Mouse (Mus musculus) embryonic facial prominence, embryonic 14.5 days (tissue): ENCODE results near the gene Nmrk1. TPM values are rescaled to one million over a fixed set of nuclear protein-coding genes. Genes with fewer than 3 reads are reported as not detected.

Experiments
- ATAC-seq: fragments of 200-750 bp; cut with Nextera tagmentation; 2 replicates; pipeline ENCODE4 v1.8.0; 2017; ENCODE audit warnings: low read depth, moderate number of reproducible peaks, moderate TSS enrichment
- DNase-seq: peaks from one replicate; pipeline ENCODE4 v3.0.0-alpha.2; 2015; ENCODE audit warnings: low spot score
- H3K27ac ChIP-seq: fragments of 300-500 bp; sonication (generic); replicated peaks from 2 replicates; pipeline ENCODE4 v1.5.1; 2014; ENCODE audit warnings: low read depth, mild to moderate bottlenecking, low read length, moderate library complexity
- H3K27me3 ChIP-seq: fragments of 300-500 bp; sonication (generic); replicated peaks from 2 replicates; pipeline ENCODE4 v1.6.1; 2014; ENCODE audit warnings: low read length; ENCODE audit not compliant: control insufficient read depth, insufficient read depth
- H3K36me3 ChIP-seq: fragments of 300-500 bp; sonication (generic); 2 replicates; pipeline ENCODE4 v1.6.1; 2014; ENCODE audit warnings: low read length, mixed read lengths; ENCODE audit not compliant: control insufficient read depth, insufficient read depth
- H3K4me1 ChIP-seq: fragments of 300-500 bp; sonication (generic); 2 replicates; pipeline ENCODE4 v1.6.1; 2014; ENCODE audit warnings: antibody characterized with exemption, low read length; ENCODE audit not compliant: control insufficient read depth, insufficient read depth
- H3K4me2 ChIP-seq: fragments of 300-500 bp; sonication (generic); 2 replicates; pipeline ENCODE4 v1.6.1; 2014; ENCODE audit warnings: low read depth, mild to moderate bottlenecking, low read length, moderate library complexity, mixed read lengths
- H3K4me3 ChIP-seq: fragments of 300-500 bp; sonication (generic); 2 replicates; pipeline ENCODE4 v1.5.1; 2014; ENCODE audit warnings: low read depth, mild to moderate bottlenecking, low read length
- H3K9ac ChIP-seq: fragments of 300-500 bp; sonication (generic); 2 replicates; pipeline ENCODE4 v1.6.1; 2014; ENCODE audit warnings: low read depth, mild to moderate bottlenecking, low read length, moderate library complexity, mixed read lengths
- H3K9me3 ChIP-seq: fragments of 300-500 bp; sonication (generic); 2 replicates; pipeline ENCODE4 v1.6.1; 2016; ENCODE audit warnings: low read length; ENCODE audit not compliant: control insufficient read depth
- WGBS: fragments of 180-500 bp; shearing (Covaris S2); extraction: QIAGEN DNeasy Blood & Tissue Kit; methylation state at CpG from one replicate; pipeline ENCODE4 v1.1.7; 2014; 5-methylcytosine and 5-hydroxymethylcytosine counted together
- polyA plus RNA-seq: library from polyadenylated mRNA; unstranded; fragments of >200 nt; fragmentation: Nextera tagmentation; extraction: Ambion mirVana; gene quantifications from 2 replicates; pipeline ENCODE4 v1.2.1, GENCODE M21; 2014

The Nmrk1 gene
- polyA plus RNA-seq, 1 experiment from 2014 or later, result 8.6 TPM

DNA sequence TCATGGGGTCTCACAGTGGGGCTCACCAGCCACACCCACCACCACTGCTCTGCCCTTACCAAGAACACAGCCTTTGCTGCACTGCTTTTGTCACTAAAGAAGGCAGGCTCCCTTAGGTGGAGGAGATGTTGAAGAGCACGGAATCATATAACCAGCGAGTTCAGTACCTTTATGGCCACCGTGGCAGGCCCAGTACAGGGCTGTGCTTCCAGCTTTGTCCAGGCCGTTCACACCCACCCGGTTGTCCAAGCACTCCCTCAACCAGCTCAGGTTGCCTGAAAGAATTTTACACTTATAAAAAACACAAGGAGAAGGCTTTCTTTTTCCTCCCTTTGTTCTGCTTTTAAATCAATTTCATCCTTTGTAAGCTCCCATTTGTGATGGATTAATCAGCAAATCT lies 41.5 kb upstream of the Nmrk1 start:
- H3K4me2 ChIP-seq, result no peak overlapping the region
- peak; percentile 78; the same call in 1 of the 2 replicates for ATAC-seq
- H3K27me3 ChIP-seq, result no peaks in the 10 kb centered on the region
- no peak for DNase-seq
- H3K4me3 ChIP-seq, result no peak overlapping the region
- H3K4me1 ChIP-seq, result no peaks in the 10 kb centered on the region
- WGBS, result 59% methylated on average over 5 of the region's 5 CpGs
- H3K9ac ChIP-seq, result no peak overlapping the region
- H3K9me3 ChIP-seq, result no peaks in the 10 kb centered on the region
- H3K36me3 ChIP-seq, result peaks cover 4% of the 10 kb centered on the region; the same call in 1 of the 2 replicates
- H3K27ac ChIP-seq, result no peak overlapping the region

DNA sequence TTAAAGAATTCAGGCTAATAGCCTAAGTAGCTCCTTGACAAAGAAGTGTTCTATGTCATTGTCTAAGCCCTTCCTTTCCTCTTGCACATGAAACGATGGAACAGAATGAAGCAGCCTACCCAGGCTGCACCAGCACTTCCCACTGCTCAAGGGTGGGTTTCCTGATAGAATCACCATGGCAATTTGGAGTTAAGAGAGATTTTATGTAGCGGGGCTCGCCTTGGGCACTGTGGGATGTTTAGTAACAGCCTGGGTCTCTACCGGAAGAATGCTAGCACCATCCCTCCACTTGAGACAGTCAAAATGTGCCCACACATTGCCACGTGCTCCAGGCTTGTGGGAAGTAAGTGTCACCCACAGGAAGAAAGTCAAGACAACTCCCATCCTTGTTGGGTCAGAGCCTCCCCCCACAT lies 40.8 kb upstream of the Nmrk1 start:
- no peak overlapping the region for H3K4me2 ChIP-seq
- H3K4me3 ChIP-seq, result no peak overlapping the region
- H3K9ac ChIP-seq, result no peak overlapping the region
- 48% methylated on average over 5 of the region's 5 CpGs for WGBS
- DNase-seq, result no peak
- no peaks in the 10 kb centered on the region for H3K27me3 ChIP-seq
- ATAC-seq, result peak; percentile 67
- H3K36me3 ChIP-seq, result peaks cover 4% of the 10 kb centered on the region; the same call in 1 of the 2 replicates
- no peaks in the 10 kb centered on the region for H3K4me1 ChIP-seq
- H3K27ac ChIP-seq, result no peak overlapping the region
- H3K9me3 ChIP-seq, result no peaks in the 10 kb centered on the region

DNA sequence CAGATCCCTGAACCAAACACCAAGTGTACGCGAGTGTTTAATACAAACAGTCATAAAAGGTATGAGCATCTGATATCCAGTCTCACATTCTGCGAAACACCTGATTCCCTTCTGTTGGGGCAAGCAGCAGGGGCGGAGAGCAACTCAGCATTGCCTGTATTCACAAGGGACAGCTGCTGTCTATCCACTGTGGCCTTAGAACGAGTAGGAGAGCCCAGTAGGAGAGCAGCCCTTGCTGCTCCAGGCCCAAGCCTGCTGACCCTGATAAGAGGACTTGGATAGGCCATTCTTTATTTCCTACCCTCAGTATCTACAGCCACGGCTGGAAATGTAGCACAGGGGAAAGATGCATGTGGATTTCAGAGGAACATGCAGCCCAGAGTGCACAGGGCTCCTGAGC lies 38.8 kb upstream of the Nmrk1 start:
- WGBS, result 66% methylated on average over 6 of the region's 6 CpGs

DNA sequence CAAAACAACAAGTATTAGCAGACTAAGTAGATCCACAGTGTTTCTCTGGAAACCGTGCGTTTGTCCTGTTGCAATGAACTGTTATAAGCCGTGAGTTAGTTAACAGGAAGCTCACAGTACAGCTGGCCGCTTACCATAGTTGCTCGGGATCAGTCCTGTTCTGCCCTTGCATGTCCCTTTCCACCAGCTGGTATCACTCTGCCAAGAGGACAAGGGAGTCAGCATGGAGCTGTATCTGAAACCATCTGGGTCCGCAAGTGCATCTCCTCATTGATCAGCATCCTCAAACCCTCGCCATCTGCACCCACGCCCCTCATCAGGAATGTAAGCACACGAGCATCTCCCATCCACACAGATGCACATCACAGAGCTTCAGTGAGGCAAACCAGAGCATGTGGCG lies 38.0 kb upstream of the Nmrk1 start:
- Histone ChIP-seq H3K27me3 (no peaks in the 10 kb centered on the region), H3K4me1 (no peaks in the 10 kb centered on the region), H3K36me3 (peaks cover 4% of the 10 kb centered on the region; the same call in 1 of the 2 replicates), H3K4me3 (no peak overlapping the region), H3K27ac (no peak overlapping the region), H3K9me3 (no peaks in the 10 kb centered on the region), H3K4me2 (no peak overlapping the region), H3K9ac (no peak overlapping the region)
- ATAC-seq (no peak), DNase-seq (no peak)
- WGBS, result 82% methylated on average over 10 of the region's 10 CpGs

More for the DNA sequence above, 38.8 kb upstream of the Nmrk1 start:
- H3K4me1 ChIP-seq, result no peaks in the 10 kb centered on the region
- no peaks in the 10 kb centered on the region for H3K9me3 ChIP-seq
- DNase-seq, result no peak
- H3K4me2 ChIP-seq, result no peak overlapping the region
- H3K27ac ChIP-seq, result no peak overlapping the region
- peaks cover 4% of the 10 kb centered on the region; the same call in 1 of the 2 replicates for H3K36me3 ChIP-seq
- no peak overlapping the region for H3K4me3 ChIP-seq
- no peak overlapping the region for H3K9ac ChIP-seq
- ATAC-seq, result no peak
- H3K27me3 ChIP-seq, result no peaks in the 10 kb centered on the region

DNA sequence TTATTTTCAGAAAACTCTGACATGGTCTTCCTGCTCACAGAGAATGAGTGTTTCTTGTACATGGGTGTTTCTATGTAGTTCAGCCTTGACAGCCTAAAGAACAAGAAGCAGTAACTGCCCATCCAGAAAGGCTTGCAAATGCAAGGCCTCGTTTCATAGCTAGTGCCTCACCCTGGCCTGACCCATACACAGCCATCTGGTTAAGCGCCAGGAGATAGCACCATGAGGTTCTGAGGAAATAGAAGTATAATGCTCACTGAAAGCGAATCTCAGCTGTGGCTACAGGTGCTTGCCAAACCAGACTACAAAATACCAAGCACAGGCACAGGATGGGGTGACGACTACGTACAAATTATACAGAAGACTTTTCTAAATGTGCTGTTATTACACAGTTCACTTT lies 34.9 kb upstream of the Nmrk1 start:
- DNase-seq (no peak), ATAC-seq (no peak)
- H3K4me2 ChIP-seq, result no peak overlapping the region
- H3K4me1 ChIP-seq, result no peaks in the 10 kb centered on the region
- no peak overlapping the region for H3K4me3 ChIP-seq
- H3K27me3 ChIP-seq, result no peaks in the 10 kb centered on the region
- H3K36me3 ChIP-seq, result no peaks in the 10 kb centered on the region
- no peak overlapping the region for H3K9ac ChIP-seq
- WGBS, result 82% methylated on average over 5 of the region's 5 CpGs
- no peak overlapping the region for H3K27ac ChIP-seq
- no peaks in the 10 kb centered on the region for H3K9me3 ChIP-seq

DNA sequence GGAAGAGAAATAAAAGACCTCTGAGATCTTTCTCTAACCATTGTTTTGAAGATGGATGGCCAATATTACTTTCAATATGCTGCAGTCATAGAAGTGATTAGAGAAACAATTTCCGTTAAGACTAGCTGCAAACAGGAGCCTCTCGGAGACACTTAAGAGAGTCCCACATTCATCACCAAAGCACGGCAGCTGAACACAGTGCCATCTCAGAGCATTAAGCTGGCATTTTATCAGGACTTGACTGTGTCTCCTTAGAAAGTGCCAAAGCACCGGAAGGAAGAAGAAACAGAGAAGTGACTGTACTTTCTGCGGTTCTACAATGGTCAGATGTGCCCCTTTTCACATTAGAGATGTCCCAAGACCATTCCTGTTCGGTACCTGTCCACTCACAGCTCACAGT lies 34.0 kb upstream of the Nmrk1 start:
- H3K27me3 ChIP-seq, result no peaks in the 10 kb centered on the region
- no peak overlapping the region for H3K9ac ChIP-seq
- no peaks in the 10 kb centered on the region; the same call in 1 of the 2 replicates for H3K36me3 ChIP-seq
- H3K4me1 ChIP-seq, result no peaks in the 10 kb centered on the region
- ATAC-seq (no peak), DNase-seq (no peak)
- H3K4me3 ChIP-seq, result no peak overlapping the region
- no peaks in the 10 kb centered on the region for H3K9me3 ChIP-seq
- WGBS, result 86% methylated on average over 6 of the region's 6 CpGs
- no peak overlapping the region for H3K4me2 ChIP-seq
- H3K27ac ChIP-seq, result no peak overlapping the region

DNA sequence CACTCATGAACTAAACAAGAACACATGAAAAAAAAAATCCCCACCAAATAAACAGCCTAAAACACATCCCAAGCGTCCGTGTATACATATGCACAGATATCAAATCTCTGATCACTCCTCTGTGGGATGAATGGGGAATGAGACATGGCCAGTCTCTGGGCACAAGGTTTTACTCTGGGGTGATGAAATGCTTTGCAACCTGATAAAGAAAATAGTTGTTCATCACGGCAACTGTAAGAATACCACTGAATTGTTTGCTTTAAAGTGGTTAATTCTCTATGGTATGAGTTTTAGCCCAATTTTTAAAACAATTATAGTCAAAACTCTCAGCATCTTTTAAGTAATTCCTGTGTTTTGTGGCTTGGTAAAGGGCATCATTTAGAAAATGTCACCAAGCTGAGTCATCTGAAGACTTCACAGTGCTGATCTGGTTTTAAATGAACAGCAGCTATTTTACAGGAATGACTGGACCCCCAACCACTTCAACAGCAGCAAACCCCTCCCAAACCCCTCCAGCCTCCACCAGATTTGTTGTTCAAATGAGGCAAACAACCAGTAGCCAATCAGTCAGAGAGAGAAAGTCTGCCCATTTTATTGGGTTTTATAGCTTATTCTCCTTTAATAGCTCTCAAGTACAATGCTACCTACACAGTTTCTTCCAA lies 33.4 kb upstream of the Nmrk1 start:
- Histone ChIP-seq H3K4me1 (no peaks in the 10 kb centered on the region), H3K4me2 (no peak overlapping the region), H3K9ac (no peak overlapping the region), H3K36me3 (no peaks in the 10 kb centered on the region; the same call in 1 of the 2 replicates), H3K27me3 (no peaks in the 10 kb centered on the region), H3K9me3 (no peaks in the 10 kb centered on the region), H3K4me3 (no peak overlapping the region), H3K27ac (no peak overlapping the region)
- 71% methylated on average over 3 of the region's 3 CpGs for WGBS
- ATAC-seq (no peak), DNase-seq (no peak)

DNA sequence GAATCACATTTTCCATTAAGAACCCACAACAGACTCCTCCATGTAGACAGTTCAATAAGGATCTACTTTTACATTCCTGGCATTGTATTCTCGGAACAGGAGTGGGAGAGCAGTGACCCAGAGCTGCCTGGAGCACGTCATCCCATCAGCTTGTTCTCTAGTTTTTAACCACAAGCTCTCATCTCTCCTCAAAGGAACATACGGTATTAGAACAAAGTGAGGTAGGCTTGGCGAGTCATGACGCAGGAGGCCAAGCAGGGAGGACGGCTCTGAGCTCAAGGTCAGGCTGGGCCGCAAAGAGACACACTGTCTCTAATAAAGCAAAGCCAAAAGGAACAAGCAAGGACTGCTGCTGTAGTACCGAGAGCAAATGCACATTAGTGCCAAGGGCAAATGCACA lies 32.7 kb upstream of the Nmrk1 start:
- no peak overlapping the region for H3K4me2 ChIP-seq
- no peaks in the 10 kb centered on the region; the same call in 1 of the 2 replicates for H3K36me3 ChIP-seq
- H3K9ac ChIP-seq, result no peak overlapping the region
- no peak overlapping the region for H3K4me3 ChIP-seq
- DNase-seq (no peak), ATAC-seq (no peak)
- no peak overlapping the region for H3K27ac ChIP-seq
- no peaks in the 10 kb centered on the region for H3K4me1 ChIP-seq
- WGBS, result 65% methylated on average over 8 of the region's 8 CpGs
- H3K9me3 ChIP-seq, result no peaks in the 10 kb centered on the region
- no peaks in the 10 kb centered on the region for H3K27me3 ChIP-seq

DNA sequence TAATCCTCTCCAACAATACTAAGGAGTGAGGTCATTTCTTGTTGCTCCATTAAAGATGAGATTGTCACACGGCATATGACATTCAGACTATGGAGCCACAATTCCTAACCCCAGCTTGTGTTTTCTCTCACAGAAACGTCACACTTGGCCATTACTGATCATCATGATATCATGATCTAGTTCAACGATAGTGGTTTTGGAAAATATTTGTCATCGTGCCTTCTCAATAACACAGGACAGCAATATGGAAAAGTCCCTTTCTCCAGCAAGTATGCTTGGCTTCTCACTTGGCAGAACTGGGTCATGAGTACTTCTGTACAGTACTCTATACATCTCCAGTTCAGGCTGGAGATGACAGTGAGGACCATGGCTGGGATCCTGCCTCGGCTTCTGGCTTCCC lies 32.1 kb upstream of the Nmrk1 start:
- ATAC-seq, result no peak
- Histone ChIP-seq H3K4me3 (no peak overlapping the region), H3K4me2 (no peak overlapping the region), H3K27me3 (no peaks in the 10 kb centered on the region), H3K4me1 (no peaks in the 10 kb centered on the region), H3K9me3 (no peaks in the 10 kb centered on the region), H3K27ac (no peak overlapping the region), H3K36me3 (no peaks in the 10 kb centered on the region; the same call in 1 of the 2 replicates), H3K9ac (no peak overlapping the region)
- 90% methylated on average over 5 of the region's 5 CpGs for WGBS
- DNase-seq, result no peak
